Mouse (Mus musculus) liver, adult 2 months (tissue): ENCODE data around the gene Nrxn3.

ENCODE experiments used
- CTCF ChIP-seq: fragments of 200-500 bp; IDR thresholded peaks from 2 replicates; pipeline ENCODE4 v1.5.1; 2011; ENCODE audit warnings: low read depth, low read length, control low read depth
- POLR2A ChIP-seq: fragments of 200-500 bp; IDR thresholded peaks from 2 replicates; pipeline ENCODE4 v1.6.1; 2011; ENCODE audit warnings: low read length, control low read depth; ENCODE audit not compliant: insufficient read depth; ENCODE audit errors: extremely low read depth

DNA sequence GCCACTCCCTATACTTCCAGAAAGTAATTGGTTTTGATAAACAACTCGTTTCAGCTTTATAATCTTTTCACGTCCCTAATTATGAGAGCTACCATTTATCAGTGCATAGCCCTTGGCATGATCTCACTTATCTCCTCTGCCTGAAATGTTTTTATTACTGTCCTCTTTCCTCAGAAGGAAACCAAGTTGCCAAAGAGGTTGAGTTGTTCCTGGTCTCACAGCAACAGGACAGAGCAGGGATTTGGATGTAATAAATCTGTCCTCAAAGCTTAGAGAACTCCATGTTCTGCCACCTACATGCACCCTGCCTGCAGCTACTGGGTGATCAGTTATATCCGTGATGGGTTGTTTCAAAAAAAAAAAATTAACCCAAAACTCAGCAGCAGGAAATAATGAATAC, 1113.6 kb downstream of the Nrxn3 start:
- TF ChIP-seq CTCF (no peak), POLR2A (no peak)
